Mouse (Mus musculus) T-helper 2 cell (primary cell): ENCODE measurements around the gene Olfr493.

Source experiments
- in situ Hi-C: fragments of 300-600 bp; cut with MboI, MseI; formaldehyde crosslinking; loops from one replicate; pipeline ENCODE4 v1.15.1; 2025; ENCODE audit warnings: high pct_unique_total_duplicates

Gene Olfr493

GRCm38 (mm10) chr7:108346879-108347278 is at the start of gene Olfr493:
TSS of gene Olfr493 (minus strand) at chr7:108346979.
- in situ Hi-C loops = no loop called here

- in situ Hi-C loops = no loop called here
These were observed 46.1 kb upstream of the Olfr493 start, which contains the start of gene Olfr495 for GRCm38 (mm10) chr7:108392867-108393266. TSS of gene Olfr495 (plus strand) at chr7:108393167.

GRCm38 (mm10) chr7:108365035-108365434 is 18.3 kb upstream of the Olfr493 start, which contains the start of gene Olfr494:
TSS of gene Olfr494 (plus strand) at chr7:108365335.
- in situ Hi-C loops = no loop called here

- in situ Hi-C loops = no loop called here
These were observed 23.2 kb downstream of the Olfr493 start, which contains the start of gene Olfr492 for GRCm38 (mm10) chr7:108323574-108323973. TSS of gene Olfr492 (minus strand) at chr7:108323674.

- in situ Hi-C loops = no loop called here
These were observed 33.6 kb downstream of the Olfr493 start, which contains the start of gene Olfr491 for GRCm38 (mm10) chr7:108313151-108313550. TSS of gene Olfr491 (plus strand) at chr7:108313451.
